Mouse (Mus musculus) lung, postnatal 10 days (tissue): ENCODE measurements at regions not wholly inside any gene's neighbourhood (a gene's known extent, or its start where the extent isn't known, plus 50 kb on each side); places are given as distances from the start of the nearest gene placed in this dataset.

Experiments
- DNase-seq: peaks from one replicate; pipeline ENCODE4 v3.0.0; 2021

- no peak for DNase-seq
Observed at GRCm38 (mm10) chr3:144011456-144012025, 193.5 kb downstream of the Lmo4 start.

GRCm38 (mm10) chr3:144010558-144010957, 194.5 kb downstream of the Lmo4 start:
- DNase-seq, result no peak

DNA sequence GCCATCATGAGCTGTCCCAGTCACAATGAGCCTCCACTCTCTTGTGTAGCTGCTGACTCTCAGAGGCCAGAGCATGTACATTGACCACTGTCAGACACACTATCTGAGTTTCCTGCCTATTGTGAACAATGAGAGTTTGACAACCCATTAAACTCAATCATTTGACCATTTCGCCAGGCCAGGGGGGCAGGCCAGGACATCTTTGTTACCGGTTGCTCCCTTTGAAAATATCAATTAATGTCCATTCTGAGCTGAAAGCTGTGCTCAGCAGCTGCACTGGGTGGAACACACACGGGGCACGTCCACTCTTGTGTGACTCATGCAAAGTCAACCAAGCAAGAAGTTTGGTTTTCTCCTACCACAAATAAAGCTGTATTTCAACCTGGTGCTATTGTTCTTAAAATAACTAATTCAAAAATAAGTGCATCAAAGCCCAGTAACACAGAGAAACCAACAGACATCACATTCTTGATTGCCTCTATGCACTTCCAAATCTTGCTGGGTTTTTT, 197.9 kb downstream of the Lmo4 start:
- no peak for DNase-seq

GRCm38 (mm10) chr3:143997909-143998308, 207.1 kb downstream of the Lmo4 start:
- no peak for DNase-seq

- DNase-seq, result no peak
Observed at GRCm38 (mm10) chr3:143995045-143995444, 210.0 kb downstream of the Lmo4 start.

DNA sequence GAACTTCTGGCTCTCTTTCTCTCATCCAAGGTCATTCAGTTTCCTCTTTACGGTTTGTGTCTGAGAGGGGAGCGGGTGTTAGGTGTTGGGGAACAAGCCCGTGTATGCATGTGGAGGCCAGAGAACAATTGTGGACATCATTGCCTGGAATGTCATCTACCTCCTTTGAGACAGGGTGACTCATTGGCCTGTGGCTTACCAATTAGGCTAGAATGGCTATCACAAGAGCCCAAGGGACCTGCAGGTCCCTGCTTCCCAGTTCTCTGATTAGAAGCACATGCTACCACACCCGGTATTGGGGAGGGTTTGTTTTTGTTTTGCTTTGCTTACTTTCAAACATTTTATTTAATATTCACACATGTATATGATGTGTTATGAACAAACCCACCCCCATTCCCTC, 216.0 kb downstream of the Lmo4 start:
- no peak for DNase-seq

- DNase-seq, result no peak
Observed at GRCm38 (mm10) chr3:143988037-143988436, 217.0 kb downstream of the Lmo4 start.

GRCm38 (mm10) chr3:143986798-143987197, 218.2 kb downstream of the Lmo4 start:
- no peak for DNase-seq

GRCm38 (mm10) chr3:143986200-143986506, 218.9 kb downstream of the Lmo4 start:
- DNase-seq, result no peak

DNA sequence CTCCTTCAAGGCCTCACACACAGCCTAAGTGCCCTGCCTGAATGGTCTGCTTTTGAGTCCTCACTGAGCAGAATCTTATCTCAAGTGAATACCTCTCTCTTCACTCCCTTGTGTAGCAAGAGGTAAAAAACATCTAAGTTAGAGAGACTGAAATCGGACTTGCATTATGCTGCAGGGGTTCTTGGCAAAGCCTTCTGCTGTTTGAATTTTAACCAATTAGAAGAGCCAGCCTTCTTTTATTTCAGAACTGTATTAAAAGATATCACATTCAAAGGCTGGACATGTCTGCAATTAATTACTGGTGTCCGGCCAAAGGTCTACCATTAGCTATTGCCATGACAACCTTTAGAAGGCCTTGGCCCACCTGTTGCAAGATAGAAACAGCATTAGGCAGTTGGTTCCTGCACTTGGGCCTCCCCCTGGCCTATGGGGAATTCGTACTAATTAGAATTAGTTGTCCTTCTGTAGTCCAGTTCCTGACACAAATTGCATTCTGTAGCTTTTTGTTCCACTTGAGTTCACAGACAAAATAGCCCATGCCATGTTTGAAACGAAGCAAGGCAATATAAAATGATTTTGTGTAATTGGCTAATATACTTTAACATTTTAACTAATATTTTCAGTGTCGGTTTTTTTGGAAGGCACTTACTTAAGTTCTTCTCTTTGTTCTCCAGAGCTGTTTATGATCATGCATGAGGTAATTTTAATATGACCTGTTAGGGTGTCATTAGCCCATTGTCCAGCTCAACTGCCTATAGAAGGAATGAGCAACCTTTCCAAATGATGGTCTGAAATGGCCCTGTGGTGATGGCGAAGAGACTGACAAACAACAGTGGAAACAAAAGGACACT, 219.4 kb downstream of the Lmo4 start:
- DNase-seq, result no peak

DNA sequence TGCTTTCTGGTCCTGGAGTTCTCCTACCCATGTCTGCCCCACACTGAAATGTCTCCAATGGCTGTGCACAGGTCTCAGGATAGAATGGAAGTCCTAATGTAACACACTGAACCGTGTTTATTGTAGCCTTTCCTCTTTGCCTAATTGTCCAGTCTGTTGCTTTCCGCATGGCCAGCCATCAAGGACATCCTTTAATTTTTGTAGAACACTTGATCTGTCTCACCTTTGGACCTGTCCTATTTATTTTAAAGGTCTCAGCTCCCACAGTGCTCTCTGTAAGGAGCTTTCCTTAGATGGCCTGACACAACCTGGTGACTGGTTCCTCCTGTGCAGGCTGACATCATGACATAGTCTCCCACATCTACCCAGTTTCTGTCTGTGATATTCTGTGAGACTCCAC, 226.3 kb downstream of the Lmo4 start:
- no peak for DNase-seq

- no peak for DNase-seq
Observed at GRCm38 (mm10) chr3:143977886-143978447, 227.1 kb downstream of the Lmo4 start.

DNA sequence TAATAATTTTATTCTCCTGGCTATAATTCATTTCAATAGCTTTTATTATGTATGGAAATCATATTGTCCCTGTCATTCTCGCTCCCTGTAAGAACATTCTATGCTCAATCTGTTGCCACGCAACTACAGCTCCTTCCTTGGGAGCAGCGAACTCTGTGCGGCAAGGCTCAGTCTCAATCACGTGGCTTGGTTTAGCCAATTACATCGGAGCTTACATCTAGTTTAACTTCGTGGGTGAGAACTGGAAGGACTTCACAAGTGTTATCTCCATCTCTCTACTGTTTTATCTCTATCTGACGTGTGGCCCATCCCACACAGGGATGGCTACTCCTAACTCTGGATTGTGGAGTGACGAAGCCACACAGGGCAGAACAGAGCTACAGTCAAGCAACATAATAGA, 231.4 kb downstream of the Lmo4 start:
- DNase-seq, result no peak

GRCm38 (mm10) chr3:143972351-143972750, 232.7 kb downstream of the Lmo4 start:
- DNase-seq, result no peak

DNA sequence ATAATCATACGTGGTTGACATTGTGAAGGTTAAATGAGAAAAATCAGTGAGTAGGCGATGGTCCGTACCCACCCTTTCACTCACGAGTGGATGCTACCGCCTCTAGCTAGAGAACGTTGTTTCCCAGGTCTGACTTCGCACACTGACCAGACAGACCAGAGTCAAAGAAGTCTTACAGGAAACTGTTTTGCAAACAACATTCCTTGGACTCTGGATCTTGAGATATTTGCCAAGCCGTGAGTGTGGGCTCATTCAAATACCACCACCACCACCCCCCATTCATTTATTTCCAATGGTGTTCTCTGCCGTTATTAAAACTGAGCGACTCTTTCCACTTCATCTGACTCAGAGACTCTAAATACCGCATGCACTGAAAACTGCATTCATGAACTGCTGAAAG, 234.2 kb downstream of the Lmo4 start:
- peak; percentile 21 for DNase-seq

DNA sequence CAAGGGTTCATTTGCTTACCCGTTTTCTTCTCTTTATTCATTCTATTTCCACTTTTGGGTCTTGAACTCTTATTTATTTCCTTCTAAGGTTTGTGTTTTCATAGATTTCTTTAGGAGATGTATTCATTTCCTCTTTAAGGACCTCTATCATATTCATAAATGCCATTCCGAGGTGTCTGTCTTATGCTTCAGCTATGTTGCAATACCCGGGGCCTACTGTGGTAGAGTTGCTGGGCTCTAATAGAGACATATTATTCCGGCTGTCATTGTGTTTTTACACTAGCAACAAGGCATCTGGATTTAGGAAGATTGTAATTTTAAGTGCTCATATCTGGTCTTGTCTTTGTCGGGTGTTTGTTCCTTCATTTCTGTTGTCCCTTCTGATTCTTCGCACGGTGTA, 249.5 kb downstream of the Lmo4 start:
- no peak for DNase-seq

DNA sequence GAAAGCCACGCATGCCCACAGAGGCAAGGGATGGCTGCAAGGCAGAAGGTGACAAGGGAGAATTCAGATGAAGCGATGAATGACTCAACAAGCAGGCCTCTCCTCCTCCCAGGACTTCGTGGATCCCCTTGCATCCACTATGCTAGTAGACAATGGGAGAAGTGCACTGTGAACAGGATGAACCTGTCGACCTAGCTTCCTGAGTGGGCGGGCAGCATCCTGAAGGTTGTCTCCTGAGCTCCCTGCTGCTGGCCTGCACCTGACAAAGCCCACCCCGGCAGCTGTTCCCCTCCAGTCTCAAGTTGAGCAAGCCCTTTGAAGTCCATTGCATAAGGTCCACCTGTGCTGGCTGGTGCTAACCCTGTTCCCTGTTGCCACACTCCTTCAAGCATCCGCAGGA, 250.2 kb downstream of the Lmo4 start:
- no peak for DNase-seq

GRCm38 (mm10) chr3:143952289-143952688, 252.7 kb downstream of the Lmo4 start:
- DNase-seq, result no peak

DNA sequence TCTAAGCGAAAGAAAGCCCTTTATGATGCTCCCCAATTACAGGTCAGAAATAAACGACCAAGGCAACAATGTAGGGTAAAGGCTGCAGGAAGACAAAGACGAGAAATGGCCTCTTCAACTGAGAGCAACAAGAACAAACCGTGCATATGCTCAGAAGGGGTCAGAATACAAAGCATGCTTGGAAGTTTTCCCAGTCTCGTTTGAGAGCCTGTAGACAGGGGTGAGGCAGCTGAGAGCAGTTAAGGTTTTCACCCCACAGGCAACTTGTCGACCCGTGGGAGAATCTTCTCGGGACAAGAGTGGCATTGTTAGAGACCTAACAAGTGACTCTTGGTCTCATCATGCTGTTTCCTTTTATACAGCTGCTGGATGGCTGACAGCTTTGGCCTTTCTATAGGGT, 255.4 kb downstream of the Lmo4 start:
- DNase-seq, result no peak

- peak; percentile 54 for DNase-seq
Observed at GRCm38 (mm10) chr3:143949026-143949637, 255.9 kb downstream of the Lmo4 start.

DNA sequence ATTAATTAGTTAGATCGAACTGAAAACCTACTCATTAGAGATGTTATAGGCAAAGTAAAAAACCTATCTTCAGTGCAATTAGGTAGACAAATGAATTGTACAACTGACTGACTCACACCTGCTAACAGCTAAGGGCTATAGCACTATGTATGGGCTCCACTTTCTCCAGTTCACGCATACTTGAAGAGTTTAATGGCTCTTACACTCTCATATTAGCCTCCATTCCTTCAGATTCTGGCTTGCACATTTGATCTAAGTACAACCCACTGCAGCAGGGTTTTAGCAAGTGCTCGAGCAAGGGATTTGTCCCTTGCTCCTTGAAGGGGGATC, 257.1 kb downstream of the Lmo4 start:
- DNase-seq, result no peak

DNA sequence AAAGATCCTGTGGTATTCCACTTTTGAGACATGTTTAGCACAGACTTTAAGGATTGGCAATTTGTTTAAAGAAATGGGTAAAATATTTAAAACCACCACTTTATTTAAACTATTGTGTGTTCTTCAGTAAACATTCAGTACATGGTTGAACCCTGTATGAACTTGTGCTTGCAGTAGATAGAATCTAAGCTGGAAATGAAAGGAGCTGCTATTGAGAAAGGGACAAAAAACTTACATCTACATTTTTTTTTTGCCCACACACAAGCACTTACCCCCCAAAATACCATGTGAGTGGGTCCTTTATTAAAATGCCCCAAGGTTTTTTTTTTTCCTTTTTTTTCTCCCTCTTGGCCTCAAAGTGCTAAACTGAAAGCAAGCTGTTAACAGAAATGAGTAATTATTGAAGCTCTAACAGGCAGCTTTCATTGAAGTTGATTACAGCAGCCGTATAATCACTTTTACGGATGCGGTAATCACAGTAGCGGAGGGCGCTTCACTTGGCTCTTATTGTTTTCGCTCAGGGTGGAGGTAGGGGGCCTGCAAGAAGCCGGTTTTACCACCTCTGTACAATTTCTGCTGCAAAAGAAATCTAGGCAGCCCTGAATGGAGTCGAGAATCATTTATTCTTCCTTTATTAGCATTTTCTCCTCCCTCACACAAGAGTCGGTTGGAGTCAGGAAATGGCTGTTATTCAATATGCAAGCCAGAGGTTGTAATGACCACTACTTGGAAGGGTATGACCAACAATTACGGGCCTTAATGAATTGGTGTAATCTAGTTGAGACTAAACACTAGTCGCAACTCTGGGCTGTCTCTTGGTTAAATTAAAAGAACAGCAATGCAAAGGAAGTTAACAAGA, 257.7 kb downstream of the Lmo4 start:
- DNase-seq, result no peak

DNA sequence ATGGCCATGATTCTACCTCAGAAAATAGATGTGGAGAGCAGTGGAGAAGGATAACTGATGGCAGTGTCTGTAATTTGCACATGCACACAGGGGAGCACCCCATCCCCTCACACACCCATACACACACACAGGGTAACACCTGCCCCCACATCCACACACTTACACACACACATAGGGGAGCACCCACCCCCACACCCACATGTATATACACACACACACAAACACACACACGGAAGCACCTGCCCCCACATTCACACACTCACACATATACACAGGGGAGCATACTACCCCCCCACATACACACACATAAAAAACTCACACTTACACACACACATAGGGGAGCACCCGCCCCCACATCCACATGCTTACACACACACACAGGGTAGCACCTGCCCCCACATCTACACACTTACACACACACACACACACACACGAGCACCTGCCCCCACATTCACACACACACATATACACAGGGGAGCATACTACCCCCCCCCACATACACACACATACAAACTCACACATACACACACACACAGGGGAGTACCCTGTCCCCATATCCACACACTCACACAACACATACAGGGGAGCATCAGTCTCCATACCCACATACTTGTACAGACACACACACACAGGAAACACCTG, 265.8 kb downstream of the Lmo4 start:
- no peak for DNase-seq
